Mouse (Mus musculus): Measurements from ENCODE around the gene Uqcc2. TPM values are rescaled to one million over a fixed set of nuclear protein-coding genes. Genes with fewer than 3 reads are reported as not detected.

Uqcc2 gene
- polyA plus RNA-seq, 1 experiment from 2014 or later = 301 TPM

DNA sequence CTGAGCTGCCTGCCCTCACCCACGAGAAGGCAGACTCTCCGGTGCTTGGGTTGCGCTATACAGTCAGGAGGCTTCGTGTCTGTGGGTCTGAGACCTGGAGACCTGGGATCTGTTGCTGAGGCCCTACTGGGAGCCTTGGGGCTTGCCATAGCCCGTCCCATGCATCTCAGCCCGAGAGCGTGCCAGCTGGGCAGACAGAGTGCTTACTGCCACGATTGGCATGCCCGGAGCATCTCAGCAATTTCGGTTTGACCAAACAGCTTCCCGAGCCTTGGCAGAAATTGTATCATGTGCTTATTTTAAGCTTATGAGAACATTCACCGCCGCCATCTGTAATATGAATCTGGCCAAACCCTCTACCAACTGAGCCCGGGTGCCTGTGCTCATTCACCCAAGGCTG is 20.5 kb upstream of the Uqcc2 start:
- Histone ChIP-seq H3K27ac (replicated peaks) (peak overlapping the region; percentile 84), H3K4me1 (peaks cover 51% of the 10 kb centered on the region)
- 68% methylated on average over 14 of the region's 14 CpGs for WGBS

DNA sequence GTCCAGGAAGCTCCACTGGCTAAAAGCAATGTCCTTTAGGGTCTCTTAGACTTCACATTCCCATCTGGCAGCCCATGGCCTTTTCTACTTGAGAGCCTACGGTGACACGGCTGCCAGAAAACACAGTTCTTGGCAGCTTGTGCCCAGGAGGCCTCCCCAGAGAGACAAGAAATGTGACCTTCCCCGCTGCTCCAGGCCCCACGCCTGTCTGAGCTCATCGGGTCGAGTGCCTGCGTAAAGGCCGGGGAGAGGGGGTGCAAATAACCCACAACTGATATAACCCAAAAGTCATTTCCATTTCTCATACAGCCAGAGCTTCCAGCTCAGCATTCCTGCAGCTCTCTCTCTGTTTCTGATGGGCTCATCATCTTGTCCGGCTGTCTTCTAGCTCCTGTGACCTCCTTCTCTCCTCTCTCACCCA is 20.1 kb upstream of the Uqcc2 start:
- H3K4me1 ChIP-seq = peaks cover 56% of the 10 kb centered on the region
- H3K27ac ChIP-seq (replicated peaks) = peak overlapping the region; percentile 84
- 37% methylated on average over 9 of the region's 9 CpGs for whole genome bisulfite sequencing
- ATAC-seq (ENCODE audit: insufficient number of reproducible peaks, low FRiP score, low TSS enrichment, low read depth) = no peak
- H3K36me3 ChIP-seq = no peaks in the 10 kb centered on the region
- no peaks in the 10 kb centered on the region for H3K27me3 ChIP-seq
- H3K4me3 ChIP-seq (replicated peaks) = no peak overlapping the region
- H3K4me2 ChIP-seq (replicated peaks) = no peak overlapping the region
- no peak overlapping the region for H3K9ac ChIP-seq
- no peaks in the 10 kb centered on the region for H3K9me3 ChIP-seq (replicated peaks)

More for the DNA sequence above, 20.5 kb upstream of the Uqcc2 start:
- Histone ChIP-seq H3K4me2 (replicated peaks) (no peak overlapping the region), H3K36me3 (no peaks in the 10 kb centered on the region), H3K9ac (no peak overlapping the region), H3K27me3 (no peaks in the 10 kb centered on the region), H3K9me3 (replicated peaks) (no peaks in the 10 kb centered on the region), H3K4me3 (replicated peaks) (no peak overlapping the region)
- no peak for ATAC-seq (ENCODE audit: insufficient number of reproducible peaks, low FRiP score, low TSS enrichment, low read depth)

DNA sequence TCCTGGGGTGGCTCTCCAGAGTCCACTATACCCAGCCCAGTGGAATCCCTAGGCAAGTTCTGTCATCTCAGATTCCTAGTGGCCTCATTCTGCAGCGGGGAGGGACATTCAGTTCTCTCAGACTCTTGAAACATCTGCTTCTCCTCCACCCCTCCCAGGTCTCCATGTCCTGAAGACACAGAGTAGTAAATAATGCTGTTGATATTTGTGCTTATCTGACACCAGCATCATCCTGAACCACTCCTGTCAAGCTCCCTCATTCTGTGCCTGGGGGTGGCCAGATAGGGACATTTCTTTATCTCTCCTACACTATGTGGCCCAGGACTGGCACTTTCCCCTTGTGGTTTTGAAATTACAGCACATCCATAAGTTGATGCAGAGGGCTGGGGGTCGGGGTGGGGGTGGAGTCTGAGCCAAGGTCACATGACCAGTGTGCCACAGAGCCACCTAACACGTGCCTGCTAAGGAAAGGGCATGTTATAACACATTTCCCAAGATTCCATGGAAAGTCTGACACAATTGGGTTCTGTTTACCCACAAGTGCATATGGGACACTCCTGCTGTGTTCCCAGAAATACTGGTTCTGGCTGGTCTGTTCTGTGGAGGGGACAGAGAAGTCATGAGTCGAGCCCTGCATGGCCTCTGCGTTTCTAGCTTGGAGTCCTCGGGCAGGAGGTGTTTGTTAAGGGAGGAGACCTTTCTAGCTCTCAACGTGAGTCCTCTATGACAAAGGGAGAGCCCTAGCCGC is 19.4 kb upstream of the Uqcc2 start:
- Histone ChIP-seq H3K4me2 (replicated peaks) (no peak overlapping the region), H3K4me1 (peaks cover 62% of the 10 kb centered on the region), H3K9me3 (replicated peaks) (no peaks in the 10 kb centered on the region), H3K27ac (replicated peaks) (peak overlapping the region; percentile 84), H3K36me3 (no peaks in the 10 kb centered on the region), H3K27me3 (no peaks in the 10 kb centered on the region), H3K4me3 (replicated peaks) (no peak overlapping the region), H3K9ac (no peak overlapping the region)
- WGBS = 44% methylated on average over 8 of the region's 8 CpGs
- no peak for ATAC-seq (ENCODE audit: insufficient number of reproducible peaks, low FRiP score, low TSS enrichment, low read depth)

DNA sequence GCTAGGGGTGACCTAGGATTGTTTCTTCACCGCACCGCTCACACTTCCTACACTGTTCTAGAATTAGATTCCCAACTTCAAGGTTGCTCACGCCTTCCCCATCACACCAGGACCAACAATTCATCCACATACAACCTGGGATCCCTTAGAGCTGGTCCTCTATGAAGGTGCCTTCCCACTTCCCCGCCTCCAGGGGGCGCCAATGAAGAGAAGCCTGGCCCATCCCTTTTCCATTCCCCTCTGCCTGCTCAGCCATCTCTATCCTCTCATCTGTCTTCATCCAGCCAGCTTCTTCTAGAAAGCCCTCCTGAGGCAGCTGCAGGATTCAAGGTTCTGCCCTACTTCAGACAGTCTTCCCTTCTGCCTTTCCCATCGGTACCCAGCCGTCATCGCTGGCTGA is 17.7 kb upstream of the Uqcc2 start:
- 67% methylated on average over 8 of the region's 8 CpGs for WGBS
- ATAC-seq (ENCODE audit: insufficient number of reproducible peaks, low FRiP score, low TSS enrichment, low read depth) = no peak
- H3K4me1 ChIP-seq = peaks cover 69% of the 10 kb centered on the region
- no peak overlapping the region for H3K4me3 ChIP-seq (replicated peaks)
- no peaks in the 10 kb centered on the region for H3K36me3 ChIP-seq
- no peak overlapping the region for H3K4me2 ChIP-seq (replicated peaks)
- H3K9me3 ChIP-seq (replicated peaks) = no peaks in the 10 kb centered on the region
- no peak overlapping the region for H3K27ac ChIP-seq (replicated peaks)
- H3K9ac ChIP-seq = no peak overlapping the region
- no peaks in the 10 kb centered on the region for H3K27me3 ChIP-seq

DNA sequence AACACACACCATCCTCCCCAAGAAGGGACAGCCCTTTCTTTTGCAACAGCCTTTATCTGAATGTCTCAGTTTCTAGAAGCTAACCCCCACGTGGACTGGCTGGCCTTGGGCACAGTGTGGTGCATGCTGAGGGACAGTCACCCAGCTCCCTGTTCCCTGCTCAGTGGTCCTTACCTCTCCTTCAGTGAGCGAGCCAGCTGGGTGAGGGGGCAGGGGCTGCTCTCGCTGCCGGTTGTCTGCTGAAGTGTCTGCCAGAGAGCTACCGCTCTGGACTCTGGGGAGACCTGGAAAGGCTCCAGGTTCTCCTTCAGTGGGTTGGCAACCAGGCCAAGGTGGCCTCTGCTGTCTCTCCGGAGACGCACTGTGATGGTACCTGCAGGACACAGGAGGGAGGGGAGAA is 17.2 kb upstream of the Uqcc2 start:
- H3K9ac ChIP-seq = no peak overlapping the region
- 64% methylated on average over 7 of the region's 7 CpGs for WGBS
- no peak overlapping the region for H3K4me3 ChIP-seq (replicated peaks)
- H3K4me2 ChIP-seq (replicated peaks) = no peak overlapping the region
- peaks cover 70% of the 10 kb centered on the region for H3K4me1 ChIP-seq
- no peaks in the 10 kb centered on the region for H3K36me3 ChIP-seq
- ATAC-seq (ENCODE audit: insufficient number of reproducible peaks, low FRiP score, low TSS enrichment, low read depth) = no peak
- no peak overlapping the region for H3K27ac ChIP-seq (replicated peaks)
- no peaks in the 10 kb centered on the region for H3K9me3 ChIP-seq (replicated peaks)
- no peaks in the 10 kb centered on the region for H3K27me3 ChIP-seq

DNA sequence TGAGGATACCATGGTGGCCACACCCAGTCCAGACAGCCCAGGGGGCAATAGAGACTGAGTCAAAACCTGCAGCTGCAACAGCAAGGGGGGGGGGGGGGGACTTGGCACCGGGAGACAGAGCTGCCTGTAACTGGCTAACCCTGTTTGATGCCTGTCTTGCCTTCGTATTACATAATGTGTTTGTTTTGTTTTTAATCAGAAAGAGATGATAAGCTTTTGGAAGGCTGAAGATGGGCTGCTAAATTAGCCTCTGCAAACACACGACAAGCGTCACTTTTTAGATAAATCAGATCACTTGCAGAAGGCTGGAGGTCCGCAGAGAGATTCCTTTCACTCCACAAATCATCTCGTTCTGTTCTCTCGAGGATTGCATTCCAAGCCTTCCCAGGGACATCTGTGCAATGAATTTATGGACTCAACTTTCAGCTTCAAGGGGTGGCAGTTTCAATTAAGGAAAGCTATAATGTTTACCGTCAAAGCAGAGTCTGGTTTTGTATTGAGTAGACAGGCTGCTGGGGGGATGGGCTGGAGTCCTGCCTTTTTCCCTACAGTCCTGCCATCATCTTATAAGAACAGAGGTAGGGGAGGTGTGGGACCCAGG is 12.7 kb upstream of the Uqcc2 start:
- Histone ChIP-seq H3K27me3 (no peaks in the 10 kb centered on the region; the same call in 1 of the 2 replicates), H3K9ac (no peak overlapping the region), H3K27ac (replicated peaks) (peak overlapping the region; percentile 60), H3K4me1 (peaks cover 53% of the 10 kb centered on the region), H3K36me3 (no peaks in the 10 kb centered on the region), H3K4me3 (replicated peaks) (no peak overlapping the region), H3K4me2 (replicated peaks) (0 out of 2 replicates have a peak overlapping the region, but pooled peaks have one; percentile 4), H3K9me3 (replicated peaks) (no peaks in the 10 kb centered on the region)
- 0 out of 2 replicates have a peak, but pooled peaks have one; percentile 6 for ATAC-seq (ENCODE audit: insufficient number of reproducible peaks, low FRiP score, low TSS enrichment, low read depth)
- WGBS = 7% methylated on average over 8 of the region's 8 CpGs

DNA sequence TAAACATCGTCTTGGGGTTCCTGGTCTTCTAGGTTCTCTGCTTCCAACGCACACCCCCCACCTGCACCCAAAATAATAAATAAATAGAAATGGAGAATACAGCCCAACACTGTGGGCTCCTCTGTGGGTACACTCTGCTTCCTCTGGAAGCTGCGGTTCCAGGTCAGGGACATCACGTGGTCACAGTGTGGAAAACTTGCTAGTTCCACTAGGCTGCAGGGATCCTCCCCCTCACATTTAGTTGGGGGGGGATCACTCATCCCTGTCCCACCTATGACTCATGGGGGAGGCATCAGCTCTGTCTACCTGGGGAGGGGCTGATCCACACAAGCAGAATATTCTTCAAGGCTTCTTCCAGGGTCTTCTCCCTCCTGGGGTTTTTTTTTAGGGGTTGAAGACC is 10.4 kb upstream of the Uqcc2 start:
- WGBS = 84% methylated on average over 4 of the region's 4 CpGs
- Histone ChIP-seq H3K9ac (no peak overlapping the region), H3K27me3 (no peaks in the 10 kb centered on the region; the same call in 1 of the 2 replicates), H3K4me2 (replicated peaks) (no peak overlapping the region), H3K27ac (replicated peaks) (no peak overlapping the region), H3K4me3 (replicated peaks) (no peak overlapping the region), H3K4me1 (peaks cover 57% of the 10 kb centered on the region), H3K36me3 (no peaks in the 10 kb centered on the region), H3K9me3 (replicated peaks) (no peaks in the 10 kb centered on the region)
- ATAC-seq (ENCODE audit: insufficient number of reproducible peaks, low FRiP score, low TSS enrichment, low read depth) = no peak

DNA sequence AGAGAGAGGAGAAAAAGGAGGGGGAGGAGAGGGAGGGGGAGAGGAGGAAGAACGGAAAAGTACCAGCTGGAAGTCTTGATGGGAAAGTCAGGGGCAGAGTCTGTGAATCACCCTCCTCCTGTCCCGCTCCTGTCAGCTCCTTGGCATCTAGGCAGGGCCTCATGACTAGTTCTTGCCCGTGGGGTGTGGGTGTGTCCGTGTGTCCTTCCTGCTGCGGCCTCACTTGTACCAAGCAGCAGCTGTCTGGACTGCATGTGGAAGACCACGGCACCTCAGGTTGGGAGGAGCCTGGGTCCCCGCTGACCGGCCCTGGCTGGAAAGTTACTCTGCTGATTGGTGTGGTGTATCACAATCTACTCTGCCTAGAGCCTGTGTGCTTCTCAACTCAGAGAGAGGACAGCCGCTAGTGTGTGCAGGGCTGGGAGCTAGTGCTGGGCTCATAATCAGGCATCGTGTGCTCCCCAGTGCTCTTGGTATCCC is 8.3 kb upstream of the Uqcc2 start:
- peak; percentile 29; the same call in 1 of the 2 replicates for ATAC-seq (ENCODE audit: insufficient number of reproducible peaks, low FRiP score, low TSS enrichment, low read depth)
- no peaks in the 10 kb centered on the region for H3K36me3 ChIP-seq
- 30% methylated on average over 10 of the region's 10 CpGs for WGBS
- H3K27ac ChIP-seq (replicated peaks) = peak overlapping the region; percentile 40
- H3K4me2 ChIP-seq (replicated peaks) = no peak overlapping the region
- H3K4me1 ChIP-seq = peaks cover 55% of the 10 kb centered on the region
- H3K9ac ChIP-seq = no peak overlapping the region
- H3K27me3 ChIP-seq = no peaks in the 10 kb centered on the region; the same call in 1 of the 2 replicates
- no peaks in the 10 kb centered on the region for H3K9me3 ChIP-seq (replicated peaks)
- H3K4me3 ChIP-seq (replicated peaks) = no peak overlapping the region

DNA sequence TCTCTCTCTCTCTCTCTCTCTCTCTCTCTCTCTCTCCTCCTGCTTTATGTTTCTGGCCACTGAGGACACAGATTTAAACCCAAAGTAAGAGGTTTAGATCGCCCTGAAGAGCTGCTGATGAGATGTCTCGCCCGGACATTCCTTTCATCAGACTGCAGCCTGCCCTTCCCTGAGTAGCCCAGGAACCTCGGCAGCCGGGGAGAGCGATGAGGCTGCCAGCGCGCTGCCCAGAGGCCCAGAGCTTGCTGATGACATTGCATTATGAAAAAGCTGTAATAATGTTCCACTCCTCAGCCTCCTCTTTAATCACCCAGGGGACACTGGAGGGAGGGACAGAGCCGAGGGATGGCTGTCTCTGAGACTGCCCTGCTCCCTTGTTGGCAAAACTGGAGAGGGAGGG is 6.5 kb upstream of the Uqcc2 start:
- Histone ChIP-seq H3K9me3 (replicated peaks) (no peaks in the 10 kb centered on the region), H3K27ac (replicated peaks) (no peak overlapping the region), H3K4me2 (replicated peaks) (no peak overlapping the region), H3K9ac (no peak overlapping the region), H3K36me3 (no peaks in the 10 kb centered on the region), H3K4me3 (replicated peaks) (no peak overlapping the region), H3K27me3 (no peaks in the 10 kb centered on the region; the same call in 1 of the 2 replicates), H3K4me1 (peaks cover 38% of the 10 kb centered on the region)
- ATAC-seq (ENCODE audit: insufficient number of reproducible peaks, low FRiP score, low TSS enrichment, low read depth) = no peak
- 53% methylated on average over 9 of the region's 9 CpGs for WGBS

DNA sequence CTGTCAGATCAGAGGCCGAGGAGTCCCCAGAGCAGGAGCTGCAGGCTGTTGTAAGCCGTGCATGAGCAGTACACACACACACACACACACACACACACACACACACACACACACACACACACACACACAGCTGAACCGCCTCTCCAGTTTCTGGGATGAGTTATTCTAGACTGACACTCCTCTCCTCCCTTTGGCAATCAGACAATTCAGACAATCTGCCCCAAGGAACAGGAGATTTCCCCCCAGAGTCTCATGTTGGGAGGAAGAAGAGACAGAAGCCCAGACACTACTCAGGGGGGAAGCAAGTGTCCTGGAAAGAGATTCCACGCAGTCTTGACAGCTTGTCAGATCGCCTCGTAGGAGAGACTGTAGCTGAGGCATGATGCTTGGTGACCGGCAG is 5.6 kb upstream of the Uqcc2 start:
- Histone ChIP-seq H3K27me3 (no peaks in the 10 kb centered on the region; the same call in 1 of the 2 replicates), H3K27ac (replicated peaks) (no peak overlapping the region), H3K4me3 (replicated peaks) (no peak overlapping the region), H3K9ac (no peak overlapping the region), H3K9me3 (replicated peaks) (no peaks in the 10 kb centered on the region), H3K4me2 (replicated peaks) (no peak overlapping the region), H3K36me3 (no peaks in the 10 kb centered on the region), H3K4me1 (peaks cover 42% of the 10 kb centered on the region)
- WGBS = 29% methylated on average over 7 of the region's 7 CpGs
- no peak for ATAC-seq (ENCODE audit: insufficient number of reproducible peaks, low FRiP score, low TSS enrichment, low read depth)

DNA sequence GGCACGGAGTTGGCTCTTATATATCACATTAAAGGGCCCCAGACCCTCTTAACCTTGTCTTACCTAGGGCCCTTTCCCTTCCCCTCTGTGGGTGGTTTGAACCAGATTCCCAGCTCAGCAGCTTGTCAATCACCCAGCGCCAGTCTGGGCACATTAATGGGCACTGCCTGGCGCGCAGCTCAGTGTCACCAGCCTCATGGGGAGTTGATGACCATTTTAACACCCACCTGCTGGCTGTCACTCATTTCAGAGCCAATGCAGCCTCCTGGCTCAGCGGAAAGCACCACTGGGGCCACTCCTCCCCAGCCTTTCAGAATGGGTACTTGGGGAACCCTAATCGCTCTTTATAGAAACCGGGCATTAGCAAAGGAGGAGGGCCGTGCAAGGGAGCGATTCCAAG is 4.7 kb upstream of the Uqcc2 start:
- Histone ChIP-seq H3K27ac (replicated peaks) (no peak overlapping the region), H3K4me1 (peaks cover 39% of the 10 kb centered on the region), H3K36me3 (no peaks in the 10 kb centered on the region), H3K4me3 (replicated peaks) (no peak overlapping the region), H3K9me3 (replicated peaks) (no peaks in the 10 kb centered on the region), H3K9ac (no peak overlapping the region), H3K4me2 (replicated peaks) (no peak overlapping the region), H3K27me3 (no peaks in the 10 kb centered on the region)
- no peak for ATAC-seq (ENCODE audit: insufficient number of reproducible peaks, low FRiP score, low TSS enrichment, low read depth)
- 68% methylated on average over 9 of the region's 9 CpGs for WGBS

Measured in embryonic facial prominence, embryonic 15.5 days (tissue).